ENCODE assay signal across 11 mouse cellular contexts in the genomic region with DNA sequence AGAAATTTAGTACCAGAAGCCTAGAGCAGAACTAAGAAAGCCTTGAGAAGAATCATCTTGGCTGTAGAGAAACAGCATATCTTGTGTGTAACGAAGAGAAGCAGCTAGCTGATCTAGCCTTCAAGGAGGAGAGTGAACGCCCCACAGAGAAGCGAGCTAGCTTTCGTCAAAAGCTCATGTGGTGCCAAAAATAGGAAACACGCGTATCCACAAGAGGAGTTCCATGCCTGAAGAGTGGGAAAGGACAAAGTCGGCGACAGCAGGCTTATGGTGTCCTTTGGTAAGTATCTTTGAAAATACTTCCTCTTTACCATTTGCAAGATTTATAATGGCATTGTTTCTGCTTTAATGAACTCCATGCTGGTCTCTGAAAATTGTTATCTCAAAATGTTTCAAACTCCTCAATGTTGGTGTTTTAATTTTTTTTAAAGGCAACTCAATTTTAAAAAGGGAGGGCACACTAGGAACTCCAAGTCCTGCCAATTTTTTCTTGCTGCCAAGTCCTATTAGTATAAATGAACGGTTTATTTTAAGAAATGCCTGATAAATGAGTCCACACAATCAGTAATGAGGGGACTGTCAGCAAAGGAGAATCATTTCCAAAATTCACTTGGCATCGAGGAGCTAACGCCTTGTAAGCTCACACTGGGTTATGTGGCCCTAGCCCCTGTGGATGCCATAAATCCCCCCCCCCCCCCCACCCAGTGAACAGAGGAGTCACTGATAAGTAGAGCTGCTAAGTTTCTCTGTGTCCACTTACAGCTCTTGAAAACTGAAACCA.
DNase-seq lines count a peak whose midpoint lies in the region; ATAC-seq lines count a peak whose summit lies in the region.
"Had no signal": no experiment of that assay in that cellular context is flagged by ENCODE, and none has a peak within 500 bp of the region (broad histone marks: within the 10 kb centered on the region; RNA-seq: fewer than 3 reads in every experiment).

No protein-coding gene starts in this region.

- intact Hi-C loops in heart, postnatal 36 days (cut with DNase I): loop anchor here (10.0 kb wide), 1 partner anchor 223 kb away; no protein-coding TSS in a partner anchor

- H3K4me1 ChIP-seq in forebrain, embryonic 14.5 days (ENCODE audit: control insufficient read depth, insufficient read depth, low read length): no peaks in the 10 kb centered on the region
- no peaks in the 10 kb centered on the region for H3K4me1 ChIP-seq in forebrain, embryonic 11.5 days (replicated peaks; ENCODE audit: control insufficient read depth, insufficient read depth, low read length)
- no peaks in the 10 kb centered on the region for H3K4me1 ChIP-seq in hindbrain, embryonic 12.5 days
- H3K4me1 ChIP-seq: hindbrain, embryonic 15.5 days; liver, embryonic 13.5 days had no signal

- no peaks in the 10 kb centered on the region for H3K9me3 ChIP-seq in forebrain, embryonic 14.5 days (replicated peaks; ENCODE audit: control insufficient read depth, low read length)
- H3K9me3 ChIP-seq in forebrain, embryonic 11.5 days (ENCODE audit: control insufficient read depth, low read length): no peaks in the 10 kb centered on the region
- no peaks in the 10 kb centered on the region for H3K9me3 ChIP-seq in hindbrain, embryonic 12.5 days (replicated peaks)
- H3K9me3 ChIP-seq: hindbrain, embryonic 15.5 days; liver, embryonic 13.5 days had no signal

- H3K4me2 ChIP-seq in forebrain, embryonic 14.5 days (ENCODE audit: low read length): no peak overlapping the region
- H3K4me2 ChIP-seq in forebrain, embryonic 11.5 days (ENCODE audit: low read depth, low read length, severe bottlenecking): no peak overlapping the region
- no peak overlapping the region for H3K4me2 ChIP-seq in hindbrain, embryonic 12.5 days (replicated peaks)
- H3K4me2 ChIP-seq: hindbrain, embryonic 15.5 days; liver, embryonic 13.5 days had no signal

- H3K4me3 ChIP-seq in forebrain, embryonic 14.5 days (ENCODE audit: low read depth, low read length): no peak overlapping the region
- H3K4me3 ChIP-seq in forebrain, embryonic 11.5 days (ENCODE audit: low read depth, low read length): no peak overlapping the region
- H3K4me3 ChIP-seq in hindbrain, embryonic 12.5 days: no peak overlapping the region
- H3K4me3 ChIP-seq: hindbrain, embryonic 15.5 days; liver, embryonic 13.5 days had no signal

- no peak overlapping the region for H3K27ac ChIP-seq in forebrain, embryonic 14.5 days (ENCODE audit: low read depth, low read length)
- H3K27ac ChIP-seq in forebrain, embryonic 11.5 days (ENCODE audit: low read depth, low read length): no peak overlapping the region
- H3K27ac ChIP-seq in hindbrain, embryonic 12.5 days: no peak overlapping the region
- H3K27ac ChIP-seq: hindbrain, embryonic 15.5 days; liver, embryonic 13.5 days had no signal

- no peak overlapping the region for H3K9ac ChIP-seq in forebrain, embryonic 14.5 days (ENCODE audit: low read length)
- no peak overlapping the region for H3K9ac ChIP-seq in forebrain, embryonic 11.5 days (ENCODE audit: low read length)
- no peak overlapping the region for H3K9ac ChIP-seq in hindbrain, embryonic 12.5 days
- H3K9ac ChIP-seq: hindbrain, embryonic 15.5 days; liver, embryonic 13.5 days had no signal

- WGBS in forebrain, embryonic 14.5 days: 71% methylated on average over 11 of the region's 11 CpGs
- 90% methylated on average over 11 of the region's 11 CpGs for WGBS in forebrain, embryonic 11.5 days
- 84% methylated on average over 11 of the region's 11 CpGs for WGBS in hindbrain, embryonic 12.5 days

- H3K27me3 ChIP-seq in forebrain, embryonic 14.5 days (replicated peaks; ENCODE audit: control insufficient read depth, insufficient read depth, low read length): no peaks in the 10 kb centered on the region
- H3K27me3 ChIP-seq in forebrain, embryonic 11.5 days (ENCODE audit: control insufficient read depth, insufficient read depth, low read length): no peaks in the 10 kb centered on the region
- no peaks in the 10 kb centered on the region for H3K27me3 ChIP-seq in hindbrain, embryonic 12.5 days
- H3K27me3 ChIP-seq: hindbrain, embryonic 15.5 days; liver, embryonic 13.5 days had no signal

- ATAC-seq in forebrain, embryonic 14.5 days: peak; percentile 58; the same call in 1 of the 2 replicates
- no peak for ATAC-seq in forebrain, embryonic 11.5 days (replicated peaks; ENCODE audit: low FRiP score)
- ATAC-seq in hindbrain, embryonic 12.5 days (ENCODE audit: low FRiP score): no peak

- H3K36me3 ChIP-seq in forebrain, embryonic 14.5 days (ENCODE audit: control insufficient read depth, insufficient read depth, low read length): no peaks in the 10 kb centered on the region
- H3K36me3 ChIP-seq in forebrain, embryonic 11.5 days (ENCODE audit: control insufficient read depth, insufficient read depth, low read length): no peaks in the 10 kb centered on the region
- H3K36me3 ChIP-seq in hindbrain, embryonic 12.5 days: no peaks in the 10 kb centered on the region
- H3K36me3 ChIP-seq: hindbrain, embryonic 15.5 days; liver, embryonic 13.5 days had no signal

- peak; percentile 54 for DNase-seq in forebrain, embryonic 14.5 days (ENCODE audit: low spot score)
- no peak for DNase-seq in forebrain, embryonic 11.5 days (ENCODE audit: low spot score)
- peak; percentile 6 for DNase-seq in ovary, postnatal 36 days (ENCODE audit: low spot score)
- no peak for DNase-seq in ovary, postnatal 10 days (ENCODE audit: low spot score)
- DNase-seq in heart, postnatal 36 days: peak; percentile 12 to 24
- DNase-seq in testis, postnatal 14 days (ENCODE audit: low spot score): peak; percentile 72
- DNase-seq in thymus, postnatal 25 days: no peak
- DNase-seq: kidney, postnatal 4 days; liver, embryonic 13.5 days had no signal

Comparison
In these comparisons a context has a peak if more than half of its experiments do, and no peak if none do; other contexts are left out.
1. DNase-seq: peak in forebrain, embryonic 14.5 days (single experiment), ovary, postnatal 36 days (single experiment), heart, postnatal 36 days (2 of 2) and testis, postnatal 14 days (single experiment); none in forebrain, embryonic 11.5 days (single experiment), ovary, postnatal 10 days (single experiment) and thymus, postnatal 25 days (single experiment).